Mouse (Mus musculus) kidney, adult 8-10 months (tissue): ENCODE results near the gene Cys1.

Source experiments
- DNase-seq, 2 experiments: peaks; one replicate each; pipeline ENCODE4 v3.0.0; 2022

Gene Cys1

DNA sequence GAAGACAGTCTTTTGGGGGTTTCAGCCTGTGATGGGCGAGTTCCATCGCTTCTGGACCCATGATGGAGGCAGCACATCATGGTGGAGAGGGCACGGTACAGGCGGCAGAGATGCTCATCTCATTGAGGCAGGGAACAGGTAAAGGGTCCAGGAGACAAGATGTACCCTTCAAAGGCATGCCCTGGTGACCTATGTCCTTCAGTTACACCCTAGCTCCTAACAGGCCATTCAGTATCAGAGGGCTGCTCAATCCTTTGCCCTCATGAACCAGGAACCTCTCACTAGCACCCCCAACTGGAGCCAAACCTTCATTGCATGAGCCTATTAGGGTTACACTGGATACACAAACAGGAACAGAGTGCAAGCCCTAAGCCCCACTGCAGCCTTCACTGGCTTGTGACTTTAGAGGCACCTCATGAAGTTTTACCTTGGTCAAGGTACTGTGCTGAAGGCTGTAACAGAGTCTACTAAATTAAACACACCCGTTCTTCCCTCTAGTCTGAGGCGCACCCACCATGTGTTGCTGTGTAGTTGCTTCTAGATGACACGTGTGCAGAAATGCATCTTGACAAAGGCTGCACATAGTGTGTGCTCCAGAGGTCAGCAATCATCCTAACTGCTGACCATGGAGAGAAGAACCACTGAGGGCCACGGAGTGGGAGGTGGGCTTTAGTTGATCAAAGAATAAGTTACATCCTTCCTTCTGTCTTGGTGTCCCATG, 16.0 kb upstream of the Cys1 start:
- peak in 1 of 2 experiments; percentile 58 for DNase-seq

DNA sequence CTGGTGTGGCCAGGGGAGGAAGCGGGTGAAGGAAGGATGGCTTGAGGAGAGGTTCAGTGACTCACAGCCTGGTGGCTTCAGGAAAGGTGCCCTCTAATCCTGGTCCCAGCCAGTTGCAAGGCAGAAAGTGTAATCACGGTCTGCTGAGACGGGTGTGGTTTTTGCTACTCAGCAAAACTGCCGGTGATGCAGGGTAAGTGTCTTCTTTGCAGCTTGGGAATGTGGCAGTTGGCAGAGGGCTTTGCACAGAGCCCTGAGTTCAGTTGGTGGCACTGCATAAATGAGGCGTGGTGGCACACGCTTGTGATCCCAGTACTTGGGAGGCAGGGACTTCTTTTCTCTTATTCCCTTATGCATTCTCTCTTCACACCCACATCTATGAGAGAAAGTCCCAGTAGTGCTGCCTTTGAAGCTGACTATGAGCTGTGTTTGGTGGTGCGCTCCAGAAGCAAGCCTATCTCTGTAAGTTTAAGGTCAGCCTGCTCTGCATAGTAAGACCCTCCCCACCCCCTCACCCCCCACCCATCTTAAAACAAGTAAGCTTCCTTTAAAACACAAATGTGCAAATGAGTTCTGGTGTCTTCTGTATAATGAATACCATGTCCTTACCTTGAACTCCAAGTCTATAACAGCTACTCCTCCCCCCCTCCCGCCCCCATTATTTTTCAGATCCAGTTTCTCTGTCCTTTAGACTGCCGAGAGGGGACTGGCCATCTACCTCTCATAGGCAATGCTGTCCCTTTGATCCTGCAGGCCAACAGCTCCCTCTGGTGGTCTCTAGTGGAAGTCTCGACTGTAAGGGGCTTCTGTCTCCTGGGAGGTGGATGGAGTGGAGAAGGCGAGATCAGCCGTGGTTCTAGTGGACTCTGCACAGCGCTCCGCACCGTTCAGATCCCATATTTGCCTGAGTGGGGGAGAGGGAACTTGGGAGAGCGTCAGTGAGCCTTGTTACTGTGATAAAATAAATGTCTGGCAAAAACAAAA, 15.2 kb upstream of the Cys1 start:
- DNase-seq = peak; percentile 84 to 91

DNA sequence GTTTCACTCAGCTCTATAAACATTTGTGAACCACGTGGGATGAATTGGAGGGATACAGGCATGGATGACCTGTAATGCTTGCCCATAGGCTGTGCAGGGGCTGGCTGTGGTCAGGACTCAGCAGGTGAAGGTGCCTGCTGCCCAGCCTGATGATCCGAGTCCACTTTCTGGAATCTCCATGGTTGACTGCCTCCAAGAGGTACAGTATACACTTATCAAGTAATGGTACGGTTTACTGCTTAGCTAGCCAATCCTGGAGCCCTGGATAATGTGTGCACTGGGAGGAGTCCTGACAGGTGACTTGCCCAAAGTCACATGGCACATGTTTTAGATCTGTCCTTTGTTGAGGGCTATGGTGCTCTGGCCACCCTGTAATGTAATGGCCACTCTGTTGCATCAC, 8.7 kb upstream of the Cys1 start:
- peak; percentile 59 to 75 for DNase-seq

DNA sequence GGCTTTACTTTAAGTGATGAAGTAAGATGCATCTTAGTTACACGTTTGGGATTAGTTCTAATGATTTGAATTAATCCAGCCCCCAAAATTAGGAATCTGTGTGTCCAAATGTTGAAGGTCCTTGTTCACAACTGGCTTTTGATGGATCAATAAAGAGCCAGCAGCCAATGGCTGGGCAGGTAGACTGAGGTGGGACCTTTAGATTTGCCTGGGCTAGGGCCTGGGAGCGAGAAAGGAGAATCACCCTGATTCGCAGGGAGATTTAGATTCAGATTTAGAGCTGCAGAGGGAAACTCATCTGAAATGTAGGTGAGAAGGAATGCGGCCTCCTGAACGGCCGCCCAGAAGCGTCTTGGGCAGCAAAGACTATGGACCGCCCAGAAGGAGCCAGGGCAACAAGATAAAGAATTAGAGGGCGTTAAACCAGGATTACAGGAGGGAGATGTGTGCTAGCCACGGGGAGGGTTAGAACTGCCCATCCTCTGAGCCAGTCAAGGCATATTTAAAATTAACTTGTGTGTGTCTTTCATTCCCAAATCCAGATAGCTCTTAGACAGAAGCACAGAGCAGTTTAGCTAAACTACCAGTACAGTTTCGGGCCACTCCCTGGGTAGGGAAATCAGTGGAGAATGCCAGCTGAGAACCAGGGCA, 5.2 kb upstream of the Cys1 start:
- DNase-seq = no peak

DNA sequence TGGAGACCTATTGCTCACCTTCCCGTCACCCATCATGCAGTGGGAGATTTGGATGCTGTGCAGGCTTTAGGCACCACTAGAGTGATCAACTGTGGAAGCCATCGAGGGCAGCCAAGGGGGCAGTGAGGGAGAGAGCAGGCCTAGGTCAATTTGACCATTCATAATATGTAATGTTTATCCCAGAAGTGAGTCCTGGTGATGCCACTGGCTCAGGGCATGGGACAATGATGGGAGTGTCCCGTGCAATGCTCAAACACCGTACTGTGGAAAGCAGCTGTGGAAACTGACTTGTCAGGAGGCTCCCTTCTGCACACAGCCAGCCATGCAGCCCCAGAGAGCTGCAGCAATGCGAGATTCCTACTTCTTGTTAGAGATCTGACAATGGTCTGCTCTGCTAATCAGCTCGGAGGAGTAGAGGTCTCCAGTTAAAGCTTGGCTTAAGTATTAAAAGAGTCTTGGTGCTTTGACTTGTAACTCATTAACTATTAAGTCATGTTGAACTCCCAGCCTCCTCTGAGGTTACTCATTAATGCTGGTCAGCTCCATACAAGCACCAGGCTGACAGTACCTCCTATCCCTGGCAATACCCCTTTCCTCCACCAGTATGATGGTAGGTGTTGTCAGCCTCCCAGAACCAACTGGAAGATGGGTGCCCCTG, 4.6 kb upstream of the Cys1 start:
- DNase-seq = peak; percentile 66 to 92

DNA sequence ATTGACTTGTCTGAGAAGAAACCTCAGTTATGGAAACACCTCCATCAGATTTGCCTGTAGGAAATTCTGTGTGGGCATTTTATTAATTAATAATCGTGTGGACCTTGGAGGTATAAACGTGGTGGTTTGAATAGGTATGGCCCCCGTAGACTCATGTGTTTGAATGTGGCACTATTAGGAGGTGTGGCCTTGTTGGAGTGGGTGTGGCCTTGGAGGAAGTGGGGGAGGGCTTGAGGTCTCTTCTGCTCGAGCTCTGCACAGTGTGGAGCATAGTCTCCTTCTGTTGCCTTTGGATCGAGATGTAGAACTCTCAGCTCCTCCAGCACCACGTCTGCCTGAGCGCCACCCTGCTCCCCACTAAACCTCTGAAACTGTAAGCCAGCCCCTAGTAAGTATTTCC, 1.8 kb upstream of the Cys1 start:
- DNase-seq = peak; percentile 68 to 69

DNA sequence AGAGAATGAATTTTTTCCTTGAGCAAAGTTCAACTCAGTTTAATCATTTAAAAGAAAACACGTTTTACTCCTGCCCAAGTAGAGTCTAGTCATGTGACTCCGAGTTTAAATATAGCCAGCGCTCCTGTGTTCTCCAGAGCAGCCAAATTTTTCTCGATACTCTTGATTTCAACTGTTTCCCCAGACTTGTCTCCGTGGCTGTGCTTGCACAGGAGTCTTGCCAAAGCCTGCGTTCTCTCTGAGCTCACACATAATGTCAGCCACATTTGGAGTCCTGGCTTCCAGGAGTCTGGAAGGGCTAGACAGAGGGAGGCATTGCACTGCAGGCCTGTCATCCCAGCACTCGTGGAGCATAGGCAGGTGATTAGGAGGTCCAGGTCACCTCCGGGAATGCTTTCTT, 950 bp upstream of the Cys1 start:
- peak; percentile 87 to 90 for DNase-seq

DNA sequence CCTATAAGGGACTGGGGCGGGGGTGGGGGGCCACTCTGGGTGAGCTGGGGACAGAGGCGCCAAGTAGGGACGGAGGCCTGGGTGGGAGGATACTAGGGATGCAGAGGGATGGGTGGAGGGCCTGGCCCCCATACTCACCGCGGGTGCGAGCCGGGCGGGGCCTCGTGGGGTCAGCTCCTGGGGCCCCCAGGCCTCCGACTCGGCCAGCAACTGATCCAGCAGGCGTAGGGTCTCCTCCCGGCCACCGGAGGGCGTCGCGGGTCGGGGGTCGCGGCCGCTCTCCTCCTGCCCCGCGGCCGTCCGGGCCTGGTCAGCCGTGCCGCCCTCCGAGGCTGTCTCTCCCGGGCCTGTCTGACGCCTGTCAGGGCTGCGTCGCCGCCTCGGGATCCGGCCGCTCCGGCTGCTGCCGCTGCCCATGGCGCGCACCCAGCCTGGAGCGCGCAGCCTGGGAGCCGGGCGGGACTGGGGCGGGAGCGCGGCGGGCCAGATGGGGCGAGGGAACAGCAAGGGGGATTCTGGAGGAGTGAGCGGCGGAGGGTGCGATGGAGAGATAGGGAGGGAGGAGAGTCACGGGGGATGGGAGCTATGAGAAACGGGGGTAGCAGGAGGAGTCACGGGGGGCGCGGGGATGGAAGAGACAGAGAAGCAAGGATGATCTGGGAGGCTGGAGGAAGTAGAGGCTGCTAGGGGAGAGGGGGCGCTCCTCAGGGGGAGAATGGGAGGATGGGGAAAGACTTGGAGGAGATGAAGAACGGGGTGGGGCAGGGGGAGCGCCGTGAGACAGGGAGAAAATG, 924 bp downstream of the Cys1 start:
- peak in 1 of 2 experiments; percentile 32 for DNase-seq

DNA sequence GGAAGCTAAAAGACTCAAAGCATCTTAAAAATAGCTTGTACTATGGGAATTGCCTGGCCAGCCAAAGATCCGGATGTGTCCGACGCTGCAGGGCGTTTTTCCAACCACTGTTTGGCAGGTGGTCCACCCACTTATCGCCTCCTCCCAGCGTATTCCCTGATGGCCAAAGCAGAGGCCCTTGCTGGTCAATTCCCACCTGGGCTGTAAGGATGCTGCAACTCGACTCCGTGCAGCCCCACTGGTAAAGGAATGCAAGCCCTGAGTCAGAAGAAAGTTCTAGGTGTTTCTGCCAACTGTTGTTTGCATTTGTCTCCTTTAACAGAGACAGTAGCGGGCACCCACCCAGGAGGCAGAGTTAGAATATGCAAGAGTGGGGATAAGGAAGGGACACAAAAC, 1.5 kb downstream of the Cys1 start:
- DNase-seq = peak in 1 of 2 experiments; percentile 54

DNA sequence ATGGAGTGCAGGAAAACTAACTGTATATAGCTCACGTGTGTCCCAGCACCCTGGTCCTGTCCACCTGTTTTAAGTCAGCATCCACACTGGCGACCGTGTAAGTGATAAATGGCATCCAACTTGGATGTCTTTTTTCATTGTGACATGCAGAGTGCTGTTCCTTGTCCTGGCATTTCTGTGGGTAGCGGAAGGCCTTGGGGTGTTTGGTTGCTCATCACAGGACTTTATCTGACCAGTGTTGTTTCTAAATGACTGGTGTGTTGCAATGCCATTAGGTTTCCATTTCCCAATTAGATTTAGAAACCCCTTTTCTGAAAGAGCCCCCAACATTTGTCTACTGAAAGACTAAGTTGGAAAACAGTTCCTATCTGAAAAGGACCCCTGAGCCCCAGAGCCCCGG, 19.5 kb downstream of the Cys1 start:
- no peak for DNase-seq

DNA sequence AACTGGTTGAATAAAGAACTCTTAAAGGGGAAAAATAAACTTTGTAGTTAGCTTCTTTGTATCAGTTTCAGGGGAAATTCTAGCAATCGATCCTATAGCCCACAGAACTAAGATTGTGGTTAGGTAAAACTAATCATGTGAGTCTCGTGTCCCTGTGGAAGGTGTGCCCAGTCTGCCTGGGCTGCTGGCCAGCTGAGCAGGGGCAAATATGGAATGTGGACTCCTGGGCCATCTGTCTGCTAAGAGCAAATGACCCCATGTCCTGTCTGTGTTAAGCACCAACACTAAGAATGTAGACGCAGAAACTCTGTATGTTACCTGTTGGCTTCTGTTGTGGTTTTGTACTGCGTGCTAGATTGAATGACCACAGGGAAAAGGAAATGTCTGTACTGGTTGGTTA, 20.5 kb downstream of the Cys1 start:
- DNase-seq = peak; percentile 70 to 72

DNA sequence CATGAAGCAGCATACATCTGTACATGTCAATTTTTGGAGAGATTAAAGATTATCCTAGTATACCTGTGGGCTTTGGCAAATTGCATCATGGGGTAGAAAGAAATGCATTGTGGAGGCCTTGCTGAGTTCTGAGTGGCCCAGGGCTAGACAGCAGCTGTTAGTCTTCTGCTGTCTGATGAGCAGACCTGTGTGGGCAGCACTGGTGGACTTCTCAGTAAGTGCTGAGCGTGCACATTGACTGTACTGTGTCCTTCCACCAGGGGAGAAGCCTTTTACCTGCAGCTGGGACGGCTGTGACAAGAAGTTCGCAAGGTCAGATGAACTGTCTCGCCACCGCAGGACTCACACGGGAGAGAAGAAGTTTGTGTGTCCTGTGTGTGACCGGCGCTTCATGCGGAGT, 21.7 kb downstream of the Cys1 start:
- DNase-seq = no peak

DNA sequence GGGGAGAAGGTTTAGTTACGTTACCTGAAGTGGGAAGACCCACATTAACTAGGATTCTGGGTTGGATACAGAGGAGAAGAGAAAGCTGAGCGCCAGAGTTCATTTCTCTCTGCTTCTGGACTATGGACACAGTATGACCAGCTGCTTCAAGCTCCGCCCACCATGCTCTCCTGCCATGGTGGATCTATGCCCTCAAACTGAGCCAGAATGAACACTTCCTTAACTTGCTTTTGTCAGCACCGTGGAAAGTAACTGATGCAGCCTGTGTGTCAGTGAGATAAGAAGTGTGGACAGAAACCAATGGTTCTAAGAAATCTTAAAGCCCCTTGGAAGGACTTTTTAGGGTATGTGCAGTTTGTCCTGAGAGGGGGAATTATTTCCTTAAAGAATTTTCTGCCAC, 22.6 kb downstream of the Cys1 start:
- peak in 1 of 2 experiments; percentile 70 for DNase-seq

DNA sequence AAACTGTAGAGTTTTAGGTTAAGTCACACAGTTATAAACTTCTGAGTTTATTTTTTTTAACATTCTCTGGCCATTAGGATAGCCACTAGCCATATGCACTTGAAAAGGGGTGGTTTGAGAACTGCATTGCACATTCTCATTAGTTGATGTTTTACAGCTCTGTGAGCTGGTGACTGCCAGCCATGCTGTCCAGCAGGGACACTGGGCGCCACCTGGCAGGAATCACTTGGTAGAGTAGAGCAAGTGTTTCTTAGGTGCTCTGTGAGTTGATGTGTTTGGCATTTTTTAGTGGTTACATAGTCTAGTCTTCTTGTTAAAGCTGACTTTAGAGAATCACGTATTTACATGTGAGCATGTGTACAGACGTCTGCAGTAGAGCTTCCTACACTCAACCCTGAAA, 25.2 kb downstream of the Cys1 start:
- DNase-seq = no peak

DNA sequence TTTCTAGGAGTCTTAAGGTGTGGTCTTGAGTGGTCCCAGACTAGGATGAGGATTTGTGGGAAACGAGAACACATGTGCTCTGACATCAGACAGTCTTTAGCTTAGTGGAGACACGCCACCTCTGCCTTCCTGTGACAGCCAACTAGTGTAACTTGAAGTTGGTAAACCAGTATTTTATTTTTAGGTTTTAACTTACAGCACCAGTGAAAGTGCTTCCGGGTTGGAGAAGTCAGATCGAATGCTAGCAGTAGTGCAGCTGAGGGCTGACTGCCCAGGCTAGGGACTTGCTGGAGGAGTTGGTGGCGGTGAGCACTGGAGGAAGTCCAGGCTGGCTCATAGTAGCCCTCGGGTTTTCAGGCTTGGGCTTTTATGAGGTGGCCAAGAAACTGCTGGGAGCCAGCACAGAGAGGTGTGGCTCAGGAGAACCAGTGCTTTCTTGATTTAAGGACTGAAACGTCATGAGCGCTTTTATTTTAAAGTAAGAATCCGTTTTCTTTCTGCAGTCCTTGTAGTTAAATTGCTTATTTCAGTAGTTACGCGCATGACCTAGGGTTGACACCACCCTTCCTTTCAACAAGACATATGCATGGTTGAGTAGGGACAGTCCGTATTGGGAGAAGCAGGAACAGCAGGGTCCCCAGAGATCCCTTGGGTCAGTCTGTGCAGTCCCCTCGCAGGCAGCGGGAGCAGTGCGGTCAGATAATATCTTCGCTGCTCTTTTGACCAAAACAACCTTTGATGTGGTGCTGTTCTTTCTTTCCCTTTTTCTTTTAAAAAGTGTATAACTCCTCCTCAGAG, 27.3 kb downstream of the Cys1 start:
- DNase-seq = no peak

DNA sequence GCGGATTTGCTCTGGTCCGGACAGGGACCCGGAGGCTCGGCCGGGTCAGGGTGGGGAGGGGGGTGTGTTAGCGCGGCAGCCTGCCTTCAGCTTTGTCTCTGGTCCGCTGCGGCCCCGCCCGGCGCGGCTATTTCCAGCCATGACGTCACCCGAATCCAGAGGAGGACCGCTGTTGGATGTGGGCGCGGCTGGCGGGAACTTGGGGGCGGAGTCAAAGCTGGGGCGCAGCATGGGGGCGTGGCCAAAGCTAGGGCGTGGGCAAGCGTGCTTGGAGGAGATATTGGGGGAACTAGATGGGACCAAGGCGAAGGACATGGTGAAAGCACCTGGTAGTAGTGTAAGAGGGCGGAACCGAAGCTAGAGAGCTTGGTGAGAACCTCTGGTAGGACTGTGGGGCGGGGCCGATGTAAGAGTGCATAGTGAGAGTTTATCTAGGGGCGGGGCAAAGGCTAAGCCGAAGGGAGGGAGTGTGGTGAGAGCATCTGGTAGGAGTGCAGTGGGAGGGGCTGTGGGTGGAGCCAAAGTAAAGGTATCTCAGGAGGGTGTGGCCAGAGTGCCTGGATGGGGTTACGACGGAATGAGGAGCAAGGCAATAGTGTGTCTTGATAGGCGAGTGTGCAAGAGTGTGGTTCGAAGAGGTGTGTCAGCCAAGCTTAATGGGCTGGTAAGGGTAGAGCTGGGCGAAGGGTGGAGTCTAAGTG, 29.8 kb downstream of the Cys1 start:
- peak; percentile 96 to 97 for DNase-seq

DNA sequence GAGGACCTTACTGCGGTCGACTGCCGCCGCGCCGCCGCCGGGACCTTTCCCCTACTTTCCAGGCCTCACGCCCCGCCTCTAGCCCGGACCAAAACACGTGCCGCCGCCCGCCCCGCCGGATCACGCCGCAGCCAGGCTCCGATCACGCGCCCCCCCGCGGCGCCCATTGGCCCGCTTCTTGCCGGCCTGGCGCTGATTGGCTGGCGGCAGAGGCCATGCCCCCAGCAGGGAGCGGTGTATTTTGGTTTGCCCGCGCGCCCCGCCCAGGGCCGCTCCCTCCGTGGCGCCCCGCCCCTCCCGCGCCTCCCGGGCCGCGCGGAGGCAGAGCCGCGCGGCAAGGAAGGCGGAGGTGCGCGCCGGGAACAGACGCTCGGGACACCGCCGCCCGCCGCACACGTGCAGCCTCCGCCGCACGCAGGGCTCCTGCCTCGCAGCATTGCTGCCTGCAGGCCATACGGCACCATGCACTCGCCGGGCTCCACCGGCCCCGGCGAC, 30.5 kb downstream of the Cys1 start, which contains the start of gene Klf11:
Klf11 (plus strand) TSS at position 212 of the 495 bp plus-strand sequence.
- DNase-seq = peak; percentile 98 to 99

DNA sequence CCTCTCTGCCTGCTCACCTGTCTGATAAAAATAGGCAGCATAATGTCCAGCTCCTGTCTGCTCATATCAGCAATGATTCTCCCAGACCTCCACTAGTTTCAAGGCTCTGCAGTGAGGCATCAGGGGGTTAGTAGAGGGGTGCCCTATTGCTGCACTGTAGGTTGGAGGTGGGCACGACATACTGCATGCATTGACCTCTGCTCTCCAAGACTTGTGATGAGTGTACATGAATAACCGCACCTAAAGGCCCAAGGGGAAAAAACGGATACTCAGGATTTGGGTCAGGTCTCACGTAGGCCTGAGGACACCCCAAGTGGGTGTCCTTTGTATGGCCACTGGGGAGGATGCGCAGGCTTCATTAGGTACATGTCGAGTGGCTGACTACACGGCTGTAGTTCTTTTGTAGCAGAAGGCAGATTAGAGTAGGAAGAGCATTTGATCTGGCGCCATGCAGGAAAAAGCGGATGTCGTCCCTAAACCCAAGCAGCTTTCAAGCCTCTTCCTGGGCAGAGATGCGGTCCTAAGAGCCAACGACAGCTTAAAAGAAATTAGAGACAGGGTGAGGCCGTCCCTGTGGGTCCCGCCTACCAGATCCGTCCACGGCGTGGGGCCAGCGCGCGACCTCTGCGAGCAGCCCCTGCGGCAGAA, 31.1 kb downstream of the Cys1 start:
- no peak for DNase-seq

DNA sequence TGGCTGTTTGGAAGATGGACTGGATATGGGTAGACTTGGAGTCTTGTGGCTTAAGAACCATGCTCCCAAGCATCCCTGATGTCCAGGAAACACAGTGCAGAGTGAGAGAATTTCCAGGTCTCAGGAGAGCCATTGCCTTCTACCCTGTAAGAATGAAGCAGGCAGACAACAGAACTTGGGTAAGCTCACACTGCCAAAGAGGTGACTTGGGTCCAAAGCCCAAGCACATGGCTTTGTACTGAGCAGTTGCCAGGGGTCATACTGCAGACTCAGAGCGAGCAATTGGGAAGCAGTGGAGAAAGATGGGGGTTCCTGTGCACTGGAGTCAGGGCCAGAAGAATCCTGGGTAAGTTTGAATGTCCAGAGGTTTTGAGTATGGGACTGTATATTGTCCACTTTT, 33.5 kb downstream of the Cys1 start:
- DNase-seq = no peak

DNA sequence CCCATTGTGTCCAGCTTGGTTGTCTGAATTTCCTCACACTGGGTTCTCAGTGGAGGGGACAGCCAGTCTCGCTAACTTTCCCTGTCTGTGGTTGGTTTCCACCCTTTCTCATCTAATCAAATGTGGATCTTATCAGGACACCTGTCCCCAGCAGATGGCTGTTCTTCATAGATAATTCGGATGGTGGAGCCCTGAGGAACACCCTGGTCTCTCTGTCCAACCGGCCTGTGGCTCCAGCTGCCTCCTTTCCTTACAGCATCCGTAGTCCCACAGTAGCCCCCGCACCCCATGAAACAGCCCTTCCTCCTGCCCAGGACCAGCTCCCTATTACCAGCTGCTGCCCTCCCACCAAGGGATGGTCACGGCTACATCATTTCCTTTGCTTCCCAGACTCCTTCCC, 35.7 kb downstream of the Cys1 start:
- DNase-seq = no peak
